Mouse (Mus musculus) embryonic fibroblast, embryonic 13.5 days (primary cell): ENCODE measurements at regions not wholly inside any gene's neighbourhood (a gene's known extent, or its start where the extent isn't known, plus 50 kb on each side); places are given as distances from the start of the nearest gene placed in this dataset.
"Not testable (repeated sequence)": the region's sequence is repeated elsewhere in the genome, so short reads cannot be mapped to it uniquely, and the experiment has no call there.

Experiments used
- H3K27ac ChIP-seq: 2 replicates; pipeline ENCODE4 v1.5.1; 2012; ENCODE audit warnings: low read length, control low read depth, inconsistent platforms; ENCODE audit not compliant: insufficient read depth
- H3K4me1 ChIP-seq: 2 replicates; pipeline ENCODE4 v1.6.1; 2011; ENCODE audit warnings: low read length; ENCODE audit not compliant: control insufficient read depth, insufficient read depth
- H3K4me3 ChIP-seq: 2 replicates; pipeline ENCODE4 v1.5.1; 2011; ENCODE audit warnings: mild to moderate bottlenecking, control low read depth, low read length; ENCODE audit not compliant: insufficient read depth
- CTCF ChIP-seq: IDR thresholded peaks from 2 replicates; pipeline ENCODE4 v1.5.1; 2011; ENCODE audit warnings: mild to moderate bottlenecking, control low read depth, low read length, moderate library complexity, borderline replicate concordance; ENCODE audit not compliant: insufficient read depth
- POLR2A ChIP-seq: IDR thresholded peaks from 2 replicates; pipeline ENCODE4 v1.6.1; 2011; ENCODE audit warnings: low read depth, mild to moderate bottlenecking, control low read depth, low read length, moderate library complexity

- no peak for TF ChIP-seq POLR2A
- no peak for TF ChIP-seq CTCF
- H3K27ac ChIP-seq, result no peak overlapping the region
- H3K4me3 ChIP-seq, result no peak overlapping the region
- H3K4me1 ChIP-seq, result no peaks in the 10 kb centered on the region
These were observed 201.6 kb upstream of the 4930452B06Rik start for GRCm38 (mm10) chr14:8867641-8868040.

GRCm38 (mm10) chr14:8851572-8851971 lies 185.5 kb upstream of the 4930452B06Rik start:
- H3K4me3 ChIP-seq, result no peak overlapping the region
- H3K4me1 ChIP-seq, result no peaks in the 10 kb centered on the region
- H3K27ac ChIP-seq, result no peak overlapping the region
- no peak for TF ChIP-seq CTCF
- TF ChIP-seq POLR2A, result no peak

GRCm38 (mm10) chr14:8850208-8850607 lies 184.2 kb upstream of the 4930452B06Rik start:
- TF ChIP-seq CTCF (no peak), POLR2A (no peak)
- no peak overlapping the region for H3K27ac ChIP-seq
- H3K4me3 ChIP-seq, result no peak overlapping the region
- no peaks in the 10 kb centered on the region for H3K4me1 ChIP-seq

- Histone ChIP-seq H3K4me3 (no peak overlapping the region), H3K4me1 (no peaks in the 10 kb centered on the region), H3K27ac (no peak overlapping the region)
- no peak for TF ChIP-seq CTCF
- no peak for TF ChIP-seq POLR2A
These were observed 167.5 kb upstream of the 4930452B06Rik start for GRCm38 (mm10) chr14:8833516-8833915.

GRCm38 (mm10) chr14:8800217-8800616 lies 134.2 kb upstream of the 4930452B06Rik start:
- H3K4me3 ChIP-seq, H3K4me1 ChIP-seq, H3K27ac ChIP-seq: not testable (repeated sequence)

- Histone ChIP-seq H3K27ac (peak overlapping the region; percentile 77; the same call in 1 of the 2 replicates), H3K4me1 (peaks cover 3% of the 10 kb centered on the region; the same call in 1 of the 2 replicates), H3K4me3 (no peak overlapping the region)
- no peak for TF ChIP-seq CTCF
These were observed 123.3 kb upstream of the 4930452B06Rik start for GRCm38 (mm10) chr14:8789348-8789747.

- H3K4me1 ChIP-seq, result no peaks in the 10 kb centered on the region
- TF ChIP-seq CTCF (no peak), POLR2A (no peak)
- no peak overlapping the region for H3K27ac ChIP-seq
- no peak overlapping the region for H3K4me3 ChIP-seq
These were observed 94.5 kb upstream of the 4930452B06Rik start for GRCm38 (mm10) chr14:8760541-8760940.

- no peak overlapping the region for H3K4me3 ChIP-seq
- no peak overlapping the region for H3K27ac ChIP-seq
- no peaks in the 10 kb centered on the region for H3K4me1 ChIP-seq
- no peak for TF ChIP-seq POLR2A
- TF ChIP-seq CTCF, result no peak
These were observed 70.8 kb upstream of the 4930452B06Rik start for GRCm38 (mm10) chr14:8736831-8737230.

GRCm38 (mm10) chr14:8733261-8733660 lies 67.2 kb upstream of the 4930452B06Rik start:
- Histone ChIP-seq H3K27ac (no peak overlapping the region), H3K4me1 (no peaks in the 10 kb centered on the region), H3K4me3 (no peak overlapping the region)
- TF ChIP-seq POLR2A (no peak), CTCF (no peak)

- Histone ChIP-seq H3K27ac (no peak overlapping the region), H3K4me3 (no peak overlapping the region), H3K4me1 (no peaks in the 10 kb centered on the region)
- TF ChIP-seq POLR2A (no peak), CTCF (no peak)
These were observed 61.3 kb upstream of the 4930452B06Rik start for GRCm38 (mm10) chr14:8727364-8727763.
